Mouse (Mus musculus): ENCODE data around the gene Orm2. TPM values are rescaled to one million over a fixed set of nuclear protein-coding genes. Genes with fewer than 3 reads are reported as not detected.

The Orm2 gene
- polyA plus RNA-seq, 1 experiment, result not detected

GRCm38 (mm10) chr4:63388029-63388428 is 25.8 kb downstream of the Orm2 start:
- peaks cover 70% of the 10 kb centered on the region; the same call in 1 of the 2 replicates for H3K4me1 ChIP-seq (ENCODE audit: control insufficient read depth, insufficient read depth, insufficient read length)
- TF ChIP-seq POLR2A (IDR thresholded peaks at IDR 0.05; ENCODE audit: low read depth, low read length) (no peak), CTCF (IDR thresholded peaks at IDR 0.05; ENCODE audit: extremely low read depth, insufficient read depth, insufficient read length, insufficient replicate concordance) (no peak)
- 77% methylated on average over 6 of the region's 6 CpGs for WGBS
- H3K36me3 ChIP-seq (ENCODE audit: control insufficient read depth, insufficient read depth, low read length), result peaks cover 64% of the 10 kb centered on the region
- peak overlapping the region; percentile 87 for H3K27ac ChIP-seq (ENCODE audit: insufficient read depth, low read length)
- DNase-seq (ENCODE audit: low read depth in 1 of 2, low spot score in 2 of 2), result no peak
- no peak overlapping the region for H3K4me3 ChIP-seq (ENCODE audit: extremely low read depth, insufficient read depth, insufficient read length)
- no peaks in the 10 kb centered on the region for H3K27me3 ChIP-seq (ENCODE audit: control insufficient read depth, insufficient read depth, low read length)

GRCm38 (mm10) chr4:63389121-63389886 is 27.1 kb downstream of the Orm2 start:
- TF ChIP-seq CTCF (IDR thresholded peaks at IDR 0.05; ENCODE audit: extremely low read depth, insufficient read depth, insufficient read length, insufficient replicate concordance), result no peak
- TF ChIP-seq POLR2A (IDR thresholded peaks at IDR 0.05; ENCODE audit: low read depth, low read length), result no peak
- Histone ChIP-seq H3K27ac (ENCODE audit: insufficient read depth, low read length) (peak overlapping the region; percentile 87), H3K4me1 (ENCODE audit: control insufficient read depth, insufficient read depth, insufficient read length) (peaks cover 72% of the 10 kb centered on the region; the same call in 1 of the 2 replicates), H3K36me3 (ENCODE audit: control insufficient read depth, insufficient read depth, low read length) (peaks cover 53% of the 10 kb centered on the region), H3K4me3 (ENCODE audit: extremely low read depth, insufficient read depth, insufficient read length) (no peak overlapping the region), H3K27me3 (ENCODE audit: control insufficient read depth, insufficient read depth, low read length) (no peaks in the 10 kb centered on the region)
- peak in 1 of 2 experiments; percentile 56 for DNase-seq (ENCODE audit: low read depth in 1 of 2, low spot score in 2 of 2)
- WGBS, result 25% methylated on average over 8 of the region's 8 CpGs

DNA sequence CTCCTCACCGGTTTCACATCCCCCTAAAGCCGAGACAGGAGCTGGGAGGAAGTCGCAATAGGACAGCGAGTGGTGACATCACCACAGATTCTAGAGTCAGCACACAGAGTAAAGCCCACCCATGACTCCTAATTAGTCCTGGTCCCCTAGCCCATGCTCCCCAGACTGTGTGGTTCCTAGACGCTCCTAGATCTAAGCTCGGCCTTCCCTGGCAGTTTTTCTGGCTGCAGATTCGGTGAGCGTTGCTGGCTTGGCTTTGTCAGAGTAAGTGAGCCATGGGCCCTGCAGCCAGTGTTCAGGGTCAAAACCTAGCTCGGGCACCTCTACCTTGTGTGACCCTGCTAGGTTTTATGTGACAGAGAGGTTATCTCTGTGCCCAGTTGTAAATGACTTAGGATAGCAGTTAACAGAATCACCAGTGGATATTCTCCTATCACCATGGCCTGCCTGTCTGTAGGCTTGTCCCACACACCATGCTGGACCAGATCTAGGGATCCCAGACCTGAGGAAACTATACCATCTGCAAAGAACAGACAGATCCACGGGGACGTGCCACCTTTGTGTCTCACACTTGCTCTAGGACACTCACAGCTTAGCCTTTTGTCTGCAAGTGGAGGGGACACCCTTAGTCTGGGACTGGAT is 27.8 kb downstream of the Orm2 start:
- 62% methylated on average over 11 of the region's 11 CpGs for WGBS
- no peak overlapping the region for H3K4me3 ChIP-seq (ENCODE audit: extremely low read depth, insufficient read depth, insufficient read length)
- H3K4me1 ChIP-seq (ENCODE audit: control insufficient read depth, insufficient read depth, insufficient read length), result peaks cover 72% of the 10 kb centered on the region; the same call in 1 of the 2 replicates
- DNase-seq (ENCODE audit: low read depth in 1 of 2, low spot score in 2 of 2), result no peak
- H3K27me3 ChIP-seq (ENCODE audit: control insufficient read depth, insufficient read depth, low read length), result no peaks in the 10 kb centered on the region
- TF ChIP-seq CTCF (IDR thresholded peaks at IDR 0.05; ENCODE audit: extremely low read depth, insufficient read depth, insufficient read length, insufficient replicate concordance), result no peak
- no peak for TF ChIP-seq POLR2A (IDR thresholded peaks at IDR 0.05; ENCODE audit: low read depth, low read length)
- H3K36me3 ChIP-seq (ENCODE audit: control insufficient read depth, insufficient read depth, low read length), result peaks cover 57% of the 10 kb centered on the region
- peak overlapping the region; percentile 36; the same call in 1 of the 2 replicates for H3K27ac ChIP-seq (ENCODE audit: insufficient read depth, low read length)

- H3K36me3 ChIP-seq (ENCODE audit: control insufficient read depth, insufficient read depth, low read length), result peaks cover 55% of the 10 kb centered on the region
- no peaks in the 10 kb centered on the region for H3K27me3 ChIP-seq (ENCODE audit: control insufficient read depth, insufficient read depth, low read length)
- H3K4me1 ChIP-seq (ENCODE audit: control insufficient read depth, insufficient read depth, insufficient read length), result peaks cover 62% of the 10 kb centered on the region; the same call in 1 of the 2 replicates
- DNase-seq (ENCODE audit: low read depth in 1 of 2, low spot score in 2 of 2), result no peak
- 43% methylated on average over 6 of the region's 6 CpGs for WGBS
- H3K27ac ChIP-seq (ENCODE audit: insufficient read depth, low read length), result peak overlapping the region; percentile 60
- no peak overlapping the region for H3K4me3 ChIP-seq (ENCODE audit: extremely low read depth, insufficient read depth, insufficient read length)
- TF ChIP-seq CTCF (IDR thresholded peaks at IDR 0.05; ENCODE audit: extremely low read depth, insufficient read depth, insufficient read length, insufficient replicate concordance) (no peak), POLR2A (IDR thresholded peaks at IDR 0.05; ENCODE audit: low read depth, low read length) (no peak)
Observed at GRCm38 (mm10) chr4:63391322-63391721, 29.1 kb downstream of the Orm2 start.

- Histone ChIP-seq H3K36me3 (ENCODE audit: control insufficient read depth, insufficient read depth, low read length) (peaks cover 33% of the 10 kb centered on the region), H3K27ac (ENCODE audit: insufficient read depth, low read length) (peak overlapping the region; percentile 99), H3K27me3 (ENCODE audit: control insufficient read depth, insufficient read depth, low read length) (no peaks in the 10 kb centered on the region), H3K4me1 (ENCODE audit: control insufficient read depth, insufficient read depth, insufficient read length) (peaks cover 27% of the 10 kb centered on the region; the same call in 1 of the 2 replicates), H3K4me3 (ENCODE audit: extremely low read depth, insufficient read depth, insufficient read length) (no peak overlapping the region)
- no peak for DNase-seq (ENCODE audit: low read depth in 1 of 2, low spot score in 2 of 2)
- 91% methylated on average over 10 of the region's 10 CpGs for WGBS
- TF ChIP-seq POLR2A (IDR thresholded peaks at IDR 0.05; ENCODE audit: low read depth, low read length) (no peak), CTCF (IDR thresholded peaks at IDR 0.05; ENCODE audit: extremely low read depth, insufficient read depth, insufficient read length, insufficient replicate concordance) (no peak)
Observed at GRCm38 (mm10) chr4:63397981-63398537, 35.8 kb downstream of the Orm2 start.

GRCm38 (mm10) chr4:63398854-63399609 is 36.8 kb downstream of the Orm2 start:
- Histone ChIP-seq H3K36me3 (ENCODE audit: control insufficient read depth, insufficient read depth, low read length) (peaks cover 33% of the 10 kb centered on the region), H3K4me3 (ENCODE audit: extremely low read depth, insufficient read depth, insufficient read length) (peak overlapping the region; percentile 49), H3K27me3 (ENCODE audit: control insufficient read depth, insufficient read depth, low read length) (no peaks in the 10 kb centered on the region), H3K4me1 (ENCODE audit: control insufficient read depth, insufficient read depth, insufficient read length) (peaks cover 29% of the 10 kb centered on the region; the same call in 1 of the 2 replicates), H3K27ac (ENCODE audit: insufficient read depth, low read length) (peak overlapping the region; percentile 99)
- peak; percentile 65 to 76 for DNase-seq (ENCODE audit: low read depth in 1 of 2, low spot score in 2 of 2)
- no peak for TF ChIP-seq CTCF (IDR thresholded peaks at IDR 0.05; ENCODE audit: extremely low read depth, insufficient read depth, insufficient read length, insufficient replicate concordance)
- peak; percentile 21; the same call in 1 of the 2 replicates for TF ChIP-seq POLR2A (IDR thresholded peaks at IDR 0.05; ENCODE audit: low read depth, low read length)
- 9% methylated on average over 11 of the region's 11 CpGs for WGBS
